Mouse (Mus musculus): ENCODE measurements around the gene Sema7a. TPM values are rescaled to one million over a fixed set of nuclear protein-coding genes. Genes with fewer than 3 reads are reported as not detected.

Gene Sema7a
- total and polyA plus RNA-seq, 3 experiments, result 0.03 TPM; not detected in 2

DNA sequence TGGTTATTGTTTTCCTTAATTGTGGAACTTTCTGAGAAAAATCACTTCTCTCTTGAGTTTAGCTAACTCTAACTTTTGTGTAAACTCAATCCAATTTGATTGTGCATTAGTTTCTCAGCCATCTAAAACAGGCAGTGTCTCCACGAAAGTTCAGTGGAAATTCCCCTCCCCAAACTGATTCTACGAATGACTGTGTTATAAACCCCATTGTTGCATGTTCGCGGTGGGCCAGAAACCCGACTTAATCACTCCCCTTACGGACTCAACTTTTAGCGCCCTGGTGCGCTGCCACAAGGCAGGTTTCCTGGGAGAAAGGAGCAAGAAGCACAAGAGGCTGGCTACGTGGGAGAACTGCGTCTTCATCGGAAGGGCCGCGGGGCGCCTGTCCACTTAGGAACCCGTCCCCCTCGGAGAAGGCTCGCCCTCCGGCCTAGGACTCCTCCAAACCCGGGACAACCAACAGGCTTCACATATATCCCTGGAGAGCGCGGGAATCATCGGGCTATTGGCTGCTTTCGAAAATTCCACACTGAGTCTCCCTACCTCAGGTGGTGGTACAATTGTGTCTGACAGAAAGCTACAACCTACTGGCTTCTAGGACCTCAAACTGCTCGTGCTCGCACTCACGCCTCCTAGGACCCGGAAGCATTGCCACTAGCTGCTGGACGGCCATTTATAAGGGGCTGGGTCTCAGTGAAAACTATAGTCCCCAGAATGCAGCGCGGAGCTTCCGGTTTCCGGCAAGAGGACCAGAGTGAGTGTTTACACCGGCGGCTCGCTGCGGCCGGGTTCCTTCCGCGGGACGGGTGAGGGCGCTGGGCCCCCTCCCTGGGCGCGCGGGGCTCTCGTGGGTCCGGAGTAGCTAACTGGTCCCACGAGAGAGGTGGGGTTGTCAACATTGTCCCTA, 29.4 kb upstream of the Sema7a start, which contains the start of gene Ubl7:
TSS of gene Ubl7 (plus strand) at position 726 of the 907 bp plus-strand sequence.
- Histone ChIP-seq H3K27me3 (ENCODE audit: control insufficient read depth in 1 of 2, insufficient read depth in 2 of 2, low read length in 2 of 2) (no peaks in the 10 kb centered on the region), H3K9ac (ENCODE audit: control insufficient read depth, low read depth, low read length, poor library complexity, severe bottlenecking) (peak within 1 kb of the TSS; percentile 94), H3K27ac (ENCODE audit: control insufficient read depth, low read depth, low read length) (peak within 1 kb of the TSS; percentile 83), H3K36me3 (ENCODE audit: control insufficient read depth in 1 of 2, insufficient read depth in 2 of 2, low read length in 2 of 2) (peaks cover 0 to 2% of the 10 kb centered on the region in 2 experiments; a peak in 1 of 4 replicates), H3K79me2 (ENCODE audit: control insufficient read depth, insufficient read depth, low read length, poor library complexity) (peaks cover 5% of the 10 kb centered on the region; the same call in 1 of the 2 replicates), H3K4me3 (ENCODE audit: control insufficient read depth in 1 of 2, insufficient read depth in 1 of 2, low read depth in 2 of 2, low read length in 2 of 2) (peak within 1 kb of the TSS; percentile 88 to 98), H3K9me3 (replicated peaks; ENCODE audit: insufficient read depth, low read length) (no peaks in the 10 kb centered on the region), H3K4me1 (ENCODE audit: control insufficient read depth in 1 of 2, insufficient read depth in 2 of 2, low read length in 2 of 2) (peaks cover 2 to 5% of the 10 kb centered on the region in 2 experiments; a peak in 3 of 4 replicates)
- DNase-seq (ENCODE audit: low read depth, low spot score), result peak; percentile 96
- TF ChIP-seq RAD21 (IDR thresholded peaks at IDR 0.05; ENCODE audit: low read depth, low read length) (no peak), POLR2A (IDR thresholded peaks at IDR 0.05; ENCODE audit: control insufficient read depth in 1 of 2, insufficient read depth in 1 of 2, low read depth in 1 of 2, low read length in 2 of 2, poor library complexity in 1 of 2) (peak; percentile 98), MXI1 (IDR thresholded peaks at IDR 0.05; ENCODE audit: low read depth, low read length) (peak; percentile 95), ZKSCAN1 (IDR thresholded peaks at IDR 0.05; ENCODE audit: low read depth, low read length) (no peak), KAT2A (conservative IDR thresholded peaks at IDR 0.05; ENCODE audit: low read depth, low read length) (peak; percentile 92), MAZ (IDR thresholded peaks at IDR 0.05; ENCODE audit: low read depth, low read length) (no peak), EP300 (IDR thresholded peaks at IDR 0.05; ENCODE audit: low read depth in 1 of 2, low read length in 2 of 2) (no peak), CHD1 (IDR thresholded peaks at IDR 0.05; ENCODE audit: low read depth, low read length) (no peak; the same call in 1 of the 2 replicates), NELFE (IDR thresholded peaks at IDR 0.05; ENCODE audit: low read depth, low read length) (peak; percentile 97), E2F4 (IDR thresholded peaks at IDR 0.05; ENCODE audit: borderline replicate concordance, low read depth, low read length) (no peak), SIN3A (IDR thresholded peaks at IDR 0.05; ENCODE audit: low read length) (peak; percentile 99), USF1 (IDR thresholded peaks at IDR 0.05; ENCODE audit: low read depth, low read length) (0 out of 2 replicates have a peak, but pooled peaks have one; percentile 12), ELF1 (IDR thresholded peaks at IDR 0.05; ENCODE audit: low read depth, low read length) (peak; percentile 100), USF2 (IDR thresholded peaks at IDR 0.05; ENCODE audit: borderline replicate concordance in 1 of 2, insufficient read depth in 1 of 2, low read depth in 1 of 2, low read length in 2 of 2) (no peak), ETS1 (IDR thresholded peaks at IDR 0.05; ENCODE audit: low read depth, low read length) (peak; percentile 39; the same call in 1 of the 2 replicates), MAX (IDR thresholded peaks at IDR 0.05; ENCODE audit: low read length) (peak; percentile 84), TBP (IDR thresholded peaks at IDR 0.05; ENCODE audit: low read depth, low read length) (peak; percentile 97), TCF12 (IDR thresholded peaks at IDR 0.05; ENCODE audit: low read depth, low read length) (peak; percentile 69), HCFC1 (IDR thresholded peaks at IDR 0.05; ENCODE audit: low read depth, low read length) (peak; percentile 99), RCOR1 (IDR thresholded peaks at IDR 0.05; ENCODE audit: low read depth, low read length) (no peak), POLR2AphosphoS2 (IDR thresholded peaks at IDR 0.05; ENCODE audit: low read length) (peak; percentile 86; the same call in 1 of the 2 replicates), TAL1 (IDR thresholded peaks at IDR 0.05; ENCODE audit: low read length) (no peak), NRF1 (IDR thresholded peaks at IDR 0.05; ENCODE audit: insufficient read depth, low read depth, low read length, poor library complexity, severe bottlenecking) (0 out of 2 replicates have a peak, but pooled peaks have one; percentile 31), MYC (IDR thresholded peaks at IDR 0.05; ENCODE audit: low read depth, low read length) (peak; percentile 87), UBTF (IDR thresholded peaks at IDR 0.05; ENCODE audit: borderline replicate concordance, insufficient read depth, low read depth, low read length) (no peak), ZMIZ1 (IDR thresholded peaks at IDR 0.05; ENCODE audit: low read depth, low read length) (peak; percentile 94), BHLHE40 (IDR thresholded peaks at IDR 0.05; ENCODE audit: borderline replicate concordance, low read depth, low read length) (no peak), JUND (IDR thresholded peaks at IDR 0.05; ENCODE audit: low read depth, low read length) (no peak), CHD2 (IDR thresholded peaks at IDR 0.05; ENCODE audit: low read length) (no peak)

Measured in MEL (cell line).